29 mouse cellular contexts compared by ENCODE assay signal in the genomic region with DNA sequence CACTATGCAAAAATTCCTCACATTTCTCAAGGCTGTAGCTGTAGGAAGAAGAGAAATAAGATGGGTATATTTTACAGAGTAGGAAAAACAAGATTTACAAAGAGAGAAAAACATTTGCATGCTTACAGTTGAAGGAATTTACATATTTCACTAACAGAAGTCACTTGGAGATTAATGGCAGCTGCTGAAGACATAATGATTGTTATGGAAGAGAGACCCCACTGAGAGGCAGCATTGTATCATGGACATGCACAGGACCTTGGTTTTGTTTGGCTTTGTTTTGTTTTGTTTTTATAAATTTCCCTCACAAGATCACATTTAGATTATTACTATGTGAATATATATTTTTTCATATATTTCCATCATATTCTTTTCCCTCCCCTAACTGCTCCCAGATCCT.
DNase-seq lines count a peak whose midpoint lies in the region; ATAC-seq and TF ChIP-seq lines count a peak whose summit lies in the region.
"Had no signal": no experiment of that assay in that cellular context is flagged by ENCODE, and none has a peak within 500 bp of the region (broad histone marks: within the 10 kb centered on the region; RNA-seq: fewer than 3 reads in every experiment).

No protein-coding gene starts in this region.

- DNase-seq in forebrain, postnatal 0 days: no peak
- DNase-seq in hindbrain, postnatal 0 days (ENCODE audit: low spot score): no peak
- no peak for DNase-seq in hindbrain, embryonic 10.5 days (ENCODE audit: low spot score)
- DNase-seq in lung, embryonic 14.5 days: peak; percentile 44
- no peak for DNase-seq in lung, postnatal 10 days
- no peak for DNase-seq in stomach, postnatal 0 days (ENCODE audit: low spot score)
- DNase-seq: adrenal gland, adult 8-10 months; cerebellum, adult 8-10 months; cerebellum, postnatal 25 days; gastrocnemius, postnatal 25 days; heart, adult 18-20 months; heart, postnatal 14 days; kidney, adult 2 months; kidney, postnatal 10 days; layer of hippocampus, adult 9-11 months; lung, postnatal 14 days; thymus, postnatal 14 days had no signal

- no peak for ATAC-seq in forebrain, postnatal 0 days
- no peak for ATAC-seq in forebrain, embryonic 12.5 days (ENCODE audit: low FRiP score)
- no peak for ATAC-seq in hindbrain, postnatal 0 days
- ATAC-seq in lung, embryonic 14.5 days (ENCODE audit: insufficient read depth): no peak
- no peak for ATAC-seq in stomach, postnatal 0 days (ENCODE audit: low FRiP score, low TSS enrichment)
- ATAC-seq: forebrain, embryonic 13.5 days; inflammation-experienced regulatory T-cells, adult 6 months had no signal

- no peak overlapping the region for H3K4me2 ChIP-seq in forebrain, postnatal 0 days (ENCODE audit: low read depth)
- H3K4me2 ChIP-seq in forebrain, embryonic 12.5 days: no peak overlapping the region
- H3K4me2 ChIP-seq in hindbrain, postnatal 0 days (ENCODE audit: low read depth, low read length): no peak overlapping the region
- H3K4me2 ChIP-seq in lung, embryonic 14.5 days: no peak overlapping the region
- H3K4me2 ChIP-seq in stomach, postnatal 0 days (replicated peaks; ENCODE audit: low read depth): no peak overlapping the region
- H3K4me2 ChIP-seq: embryonic facial prominence, embryonic 15.5 days; forebrain, embryonic 13.5 days; heart, embryonic 13.5 days; hindbrain, embryonic 13.5 days; limb, embryonic 13.5 days; liver, embryonic 11.5 days; stomach, embryonic 15.5 days had no signal

- no peak overlapping the region for H3K9ac ChIP-seq in forebrain, postnatal 0 days
- no peak overlapping the region for H3K9ac ChIP-seq in forebrain, embryonic 12.5 days
- H3K9ac ChIP-seq in hindbrain, postnatal 0 days (replicated peaks; ENCODE audit: low read length): no peak overlapping the region
- H3K9ac ChIP-seq in lung, embryonic 14.5 days: no peak overlapping the region
- H3K9ac ChIP-seq in stomach, postnatal 0 days (ENCODE audit: low read length): no peak overlapping the region
- H3K9ac ChIP-seq: embryonic facial prominence, embryonic 15.5 days; forebrain, embryonic 13.5 days; heart, embryonic 13.5 days; hindbrain, embryonic 13.5 days; limb, embryonic 13.5 days; stomach, embryonic 15.5 days had no signal

- H3K27me3 ChIP-seq in forebrain, postnatal 0 days (ENCODE audit: insufficient read depth, low read length): no peaks in the 10 kb centered on the region
- H3K27me3 ChIP-seq in forebrain, embryonic 12.5 days: no peaks in the 10 kb centered on the region
- no peaks in the 10 kb centered on the region for H3K27me3 ChIP-seq in hindbrain, postnatal 0 days (ENCODE audit: insufficient read depth, low read length)
- no peaks in the 10 kb centered on the region for H3K27me3 ChIP-seq in hindbrain, embryonic 10.5 days (ENCODE audit: insufficient read depth, poor library complexity, severe bottlenecking)
- no peaks in the 10 kb centered on the region for H3K27me3 ChIP-seq in lung, embryonic 14.5 days (ENCODE audit: insufficient read depth, low read length)
- H3K27me3 ChIP-seq in stomach, postnatal 0 days (ENCODE audit: control insufficient read depth, insufficient read depth, low read length): no peaks in the 10 kb centered on the region
- H3K27me3 ChIP-seq: embryonic facial prominence, embryonic 15.5 days; forebrain, embryonic 13.5 days; heart, embryonic 13.5 days; hindbrain, embryonic 13.5 days; limb, embryonic 13.5 days; stomach, embryonic 15.5 days had no signal

- H3K4me1 ChIP-seq in forebrain, postnatal 0 days (ENCODE audit: insufficient read depth): no peaks in the 10 kb centered on the region
- H3K4me1 ChIP-seq in forebrain, embryonic 12.5 days: no peaks in the 10 kb centered on the region
- H3K4me1 ChIP-seq in hindbrain, postnatal 0 days (ENCODE audit: insufficient read depth, low read length): no peaks in the 10 kb centered on the region
- H3K4me1 ChIP-seq in hindbrain, embryonic 10.5 days (replicated peaks): no peaks in the 10 kb centered on the region
- H3K4me1 ChIP-seq in lung, embryonic 14.5 days (ENCODE audit: insufficient read depth): no peaks in the 10 kb centered on the region
- H3K4me1 ChIP-seq in stomach, postnatal 0 days (replicated peaks; ENCODE audit: control insufficient read depth, insufficient read depth): no peaks in the 10 kb centered on the region
- H3K4me1 ChIP-seq: embryonic facial prominence, embryonic 10.5 days; embryonic facial prominence, embryonic 15.5 days; heart, embryonic 13.5 days; limb, embryonic 13.5 days; midbrain, embryonic 10.5 days; stomach, embryonic 15.5 days had no signal

- no peak for TF ChIP-seq EP300 in stomach, postnatal 0 days (optimal IDR thresholded peaks at IDR 0.05)

- peak; percentile 46 for TF ChIP-seq CTCF in forebrain, postnatal 0 days (IDR thresholded peaks at IDR 0.05; ENCODE audit: low read depth)
- TF ChIP-seq CTCF in hindbrain, postnatal 0 days (IDR thresholded peaks at IDR 0.05; ENCODE audit: low read depth): peak; percentile 26; the same call in 1 of the 2 replicates
- peak; percentile 42 for TF ChIP-seq CTCF in lung, embryonic 14.5 days (IDR thresholded peaks at IDR 0.05; ENCODE audit: low read depth)
- TF ChIP-seq CTCF in stomach, postnatal 0 days (IDR thresholded peaks at IDR 0.05; ENCODE audit: low read depth): peak; percentile 48

- H3K27ac ChIP-seq in forebrain, postnatal 0 days (ENCODE audit: low read depth, low read length): no peak overlapping the region
- H3K27ac ChIP-seq in forebrain, embryonic 12.5 days: no peak overlapping the region
- no peak overlapping the region for H3K27ac ChIP-seq in hindbrain, postnatal 0 days
- no peak overlapping the region for H3K27ac ChIP-seq in hindbrain, embryonic 10.5 days
- no peak overlapping the region for H3K27ac ChIP-seq in lung, embryonic 14.5 days (ENCODE audit: low read depth)
- no peak overlapping the region for H3K27ac ChIP-seq in stomach, postnatal 0 days (replicated peaks)
- H3K27ac ChIP-seq: embryonic facial prominence, embryonic 10.5 days; embryonic facial prominence, embryonic 15.5 days; forebrain, embryonic 13.5 days; heart, embryonic 13.5 days; hindbrain, embryonic 13.5 days; limb, embryonic 13.5 days; midbrain, embryonic 10.5 days; stomach, embryonic 15.5 days had no signal

- no peaks in the 10 kb centered on the region for H3K9me3 ChIP-seq in forebrain, postnatal 0 days (ENCODE audit: low read length)
- no peaks in the 10 kb centered on the region for H3K9me3 ChIP-seq in forebrain, embryonic 12.5 days
- H3K9me3 ChIP-seq in hindbrain, postnatal 0 days (ENCODE audit: low read length): no peaks in the 10 kb centered on the region
- no peaks in the 10 kb centered on the region for H3K9me3 ChIP-seq in hindbrain, embryonic 10.5 days
- no peaks in the 10 kb centered on the region for H3K9me3 ChIP-seq in lung, embryonic 14.5 days (ENCODE audit: low read depth, low read length)
- H3K9me3 ChIP-seq in stomach, postnatal 0 days (ENCODE audit: control insufficient read depth, low read length): no peaks in the 10 kb centered on the region
- H3K9me3 ChIP-seq: embryonic facial prominence, embryonic 10.5 days; embryonic facial prominence, embryonic 15.5 days; forebrain, embryonic 13.5 days; G1E; heart, embryonic 13.5 days; hindbrain, embryonic 13.5 days; limb, embryonic 13.5 days; midbrain, embryonic 10.5 days; stomach, embryonic 15.5 days had no signal

- H3K36me3 ChIP-seq in forebrain, postnatal 0 days (ENCODE audit: insufficient read depth): no peaks in the 10 kb centered on the region
- H3K36me3 ChIP-seq in forebrain, embryonic 12.5 days (replicated peaks): no peaks in the 10 kb centered on the region
- H3K36me3 ChIP-seq in hindbrain, postnatal 0 days (ENCODE audit: insufficient read depth, low read length): no peaks in the 10 kb centered on the region
- H3K36me3 ChIP-seq in hindbrain, embryonic 10.5 days: no peaks in the 10 kb centered on the region
- H3K36me3 ChIP-seq in lung, embryonic 14.5 days (ENCODE audit: insufficient read depth): no peaks in the 10 kb centered on the region
- H3K36me3 ChIP-seq in stomach, postnatal 0 days (ENCODE audit: control insufficient read depth, insufficient read depth, low read length): no peaks in the 10 kb centered on the region
- H3K36me3 ChIP-seq: embryonic facial prominence, embryonic 10.5 days; embryonic facial prominence, embryonic 15.5 days; G1E; heart, embryonic 13.5 days; hindbrain, embryonic 13.5 days; limb, embryonic 13.5 days; midbrain, embryonic 10.5 days; stomach, embryonic 15.5 days had no signal

- no peak overlapping the region for H3K4me3 ChIP-seq in forebrain, postnatal 0 days (ENCODE audit: low read depth, low read length)
- H3K4me3 ChIP-seq in forebrain, embryonic 12.5 days (replicated peaks): no peak overlapping the region
- no peak overlapping the region for H3K4me3 ChIP-seq in hindbrain, postnatal 0 days (ENCODE audit: low read length)
- H3K4me3 ChIP-seq in hindbrain, embryonic 10.5 days: no peak overlapping the region
- H3K4me3 ChIP-seq in lung, embryonic 14.5 days (ENCODE audit: low read depth, low read length): no peak overlapping the region
- no peak overlapping the region for H3K4me3 ChIP-seq in stomach, postnatal 0 days (ENCODE audit: low read depth, low read length)
- H3K4me3 ChIP-seq: embryonic facial prominence, embryonic 10.5 days; embryonic facial prominence, embryonic 15.5 days; forebrain, embryonic 13.5 days; heart, embryonic 13.5 days; hindbrain, embryonic 13.5 days; limb, embryonic 13.5 days; midbrain, embryonic 10.5 days; stomach, embryonic 15.5 days had no signal
